Mouse (Mus musculus) C2C12 (cell line): ENCODE measurements at regions not wholly inside any gene's neighbourhood (a gene's known extent, or its start where the extent isn't known, plus 50 kb on each side); places are given as distances from the start of the nearest gene placed in this dataset.

ENCODE experiments used
- CEBPB ChIP-seq: IDR thresholded peaks from one replicate; pipeline ENCODE4 v1.6.1; 2011; ENCODE audit warnings: low read depth, mild to moderate bottlenecking, control low read depth, moderate library complexity
- CTCF ChIP-seq: IDR thresholded peaks from one replicate; pipeline ENCODE4 v1.5.1; 2011; ENCODE audit not compliant: control insufficient read depth, insufficient read depth, insufficient read length
- MAX ChIP-seq: IDR thresholded peaks from one replicate; pipeline ENCODE4 v1.6.1; 2011; ENCODE audit warnings: mild to moderate bottlenecking, control low read depth
- MYOD1 ChIP-seq: IDR thresholded peaks from one replicate; pipeline ENCODE4 v1.6.1; 2011; ENCODE audit warnings: low read depth; ENCODE audit not compliant: control insufficient read depth, insufficient read length
- USF1 ChIP-seq: IDR thresholded peaks from one replicate; pipeline ENCODE4 v1.6.1; 2011; ENCODE audit warnings: low read depth, mild to moderate bottlenecking, control low read depth, moderate library complexity

GRCm38 (mm10) chr9:34323571-34323970 is 162.1 kb upstream of the Kirrel3 start:
- TF ChIP-seq MAX (no peak), CTCF (no peak), MYOD1 (no peak), CEBPB (no peak), USF1 (no peak)
